Mouse (Mus musculus): ENCODE results near the gene Lbp. TPM values are rescaled to one million over a fixed set of nuclear protein-coding genes. Genes with fewer than 3 reads are reported as not detected.
A peak's percentile ranks its signal among the peaks of the same experiment; 100 is the strongest.

The Lbp gene
- polyA plus RNA-seq, 1 experiment from 2014 or later = 4.4 TPM

GRCm38 (mm10) chr2:158361678-158362320 is 55.5 kb downstream of the Lbp start:
- H3K36me3 ChIP-seq (ENCODE audit: control insufficient read depth, insufficient read depth, low read length) = peaks cover 35% of the 10 kb centered on the region
- H3K9ac ChIP-seq (ENCODE audit: low read length) = peak overlapping the region; percentile 16; the same call in 1 of the 2 replicates
- peak overlapping the region; percentile 38 for H3K4me2 ChIP-seq (ENCODE audit: low read length)
- H3K27ac ChIP-seq (ENCODE audit: low read depth) = peak overlapping the region; percentile 77; the same call in 1 of the 2 replicates
- H3K27me3 ChIP-seq (replicated peaks; ENCODE audit: control insufficient read depth, insufficient read depth, low read length) = no peaks in the 10 kb centered on the region
- ATAC-seq (replicated peaks; ENCODE audit: low FRiP score, low TSS enrichment, low read depth) (peak; percentile 26; the same call in 1 of the 2 replicates), DNase-seq (ENCODE audit: low spot score) (no peak)
- H3K9me3 ChIP-seq (ENCODE audit: control insufficient read depth, low read length) = no peaks in the 10 kb centered on the region
- H3K4me1 ChIP-seq (replicated peaks; ENCODE audit: control insufficient read depth, insufficient read depth, low read length) = peaks cover 15% of the 10 kb centered on the region
- WGBS = 39% methylated on average over 8 of the region's 8 CpGs
- H3K4me3 ChIP-seq (ENCODE audit: low read depth, low read length) = peak overlapping the region; percentile 69

DNA sequence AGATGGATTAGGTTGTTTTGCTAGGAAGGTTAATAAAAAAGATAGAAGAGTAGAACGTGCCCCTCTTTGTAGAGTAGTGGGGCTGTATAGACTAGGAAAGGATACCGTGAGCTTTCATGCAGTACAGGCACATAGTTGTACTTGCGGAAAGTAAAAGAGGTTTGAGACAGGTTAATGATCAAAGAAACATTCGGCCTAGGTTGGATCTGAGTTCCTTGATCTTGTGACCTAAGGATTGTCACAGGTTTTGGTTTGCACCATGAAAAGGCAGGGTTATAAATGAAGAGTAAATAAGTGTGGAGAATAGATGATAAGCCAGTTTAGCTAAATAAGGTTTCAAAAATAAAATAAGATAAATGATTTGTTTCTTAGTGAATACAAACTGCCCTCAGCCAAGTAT is 57.9 kb downstream of the Lbp start:
- Histone ChIP-seq H3K4me2 (ENCODE audit: low read length) (no peak overlapping the region), H3K27ac (ENCODE audit: low read depth) (no peak overlapping the region), H3K36me3 (ENCODE audit: control insufficient read depth, insufficient read depth, low read length) (peaks cover 11% of the 10 kb centered on the region), H3K9me3 (ENCODE audit: control insufficient read depth, low read length) (no peaks in the 10 kb centered on the region), H3K27me3 (replicated peaks; ENCODE audit: control insufficient read depth, insufficient read depth, low read length) (no peaks in the 10 kb centered on the region), H3K4me3 (ENCODE audit: low read depth, low read length) (no peak overlapping the region), H3K9ac (ENCODE audit: low read length) (no peak overlapping the region), H3K4me1 (replicated peaks; ENCODE audit: control insufficient read depth, insufficient read depth, low read length) (peaks cover 11% of the 10 kb centered on the region)
- 72% methylated on average over 4 of the region's 4 CpGs for WGBS
- no peak for ATAC-seq (replicated peaks; ENCODE audit: low FRiP score, low TSS enrichment, low read depth)
- DNase-seq (ENCODE audit: low spot score) = no peak

DNA sequence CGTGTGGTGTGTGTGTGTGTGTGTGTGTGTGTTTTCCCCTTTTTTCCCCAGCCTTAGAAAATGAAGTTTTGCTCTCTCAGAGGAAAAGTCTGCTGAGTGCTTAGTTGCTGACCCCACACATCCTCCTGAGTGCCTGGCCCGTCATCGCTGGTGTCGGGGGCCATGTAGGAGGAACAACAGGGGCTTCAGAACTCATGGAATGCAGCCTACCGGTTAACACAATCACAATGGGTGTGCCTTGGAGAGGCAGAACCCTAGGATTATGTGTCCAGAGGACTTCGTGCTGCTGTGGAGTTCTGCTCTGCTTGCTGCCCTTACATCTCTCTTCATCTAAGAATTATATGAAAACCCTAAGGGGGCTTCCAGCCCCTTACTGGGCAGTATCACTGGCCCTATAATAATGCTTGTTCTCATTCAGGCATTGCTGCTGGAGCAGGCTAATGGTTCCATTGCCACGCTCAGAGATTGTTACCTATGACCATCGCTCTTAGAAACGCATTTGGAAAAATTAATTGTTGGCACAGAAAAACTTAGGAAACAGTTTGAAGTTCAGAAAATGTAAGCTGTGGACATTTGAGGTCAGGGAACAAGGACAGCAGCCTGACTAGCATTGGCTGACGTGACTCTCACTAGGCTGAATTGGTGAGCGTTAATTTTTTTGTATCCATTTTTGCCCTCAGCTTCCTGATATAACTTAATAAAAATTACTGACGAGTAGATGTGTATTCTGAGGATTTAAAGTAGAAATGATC is 59.0 kb downstream of the Lbp start:
- WGBS = 78% methylated on average over 12 of the region's 12 CpGs
- H3K27ac ChIP-seq (ENCODE audit: low read depth) = no peak overlapping the region
- no peak overlapping the region for H3K9ac ChIP-seq (ENCODE audit: low read length)
- H3K27me3 ChIP-seq (replicated peaks; ENCODE audit: control insufficient read depth, insufficient read depth, low read length) = no peaks in the 10 kb centered on the region
- DNase-seq (ENCODE audit: low spot score) = no peak
- no peak for ATAC-seq (replicated peaks; ENCODE audit: low FRiP score, low TSS enrichment, low read depth)
- H3K4me3 ChIP-seq (ENCODE audit: low read depth, low read length) = no peak overlapping the region
- H3K9me3 ChIP-seq (ENCODE audit: control insufficient read depth, low read length) = no peaks in the 10 kb centered on the region
- H3K4me2 ChIP-seq (ENCODE audit: low read length) = no peak overlapping the region
- H3K36me3 ChIP-seq (ENCODE audit: control insufficient read depth, insufficient read depth, low read length) = no peaks in the 10 kb centered on the region
- peaks cover 2% of the 10 kb centered on the region; the same call in 1 of the 2 replicates for H3K4me1 ChIP-seq (replicated peaks; ENCODE audit: control insufficient read depth, insufficient read depth, low read length)

DNA sequence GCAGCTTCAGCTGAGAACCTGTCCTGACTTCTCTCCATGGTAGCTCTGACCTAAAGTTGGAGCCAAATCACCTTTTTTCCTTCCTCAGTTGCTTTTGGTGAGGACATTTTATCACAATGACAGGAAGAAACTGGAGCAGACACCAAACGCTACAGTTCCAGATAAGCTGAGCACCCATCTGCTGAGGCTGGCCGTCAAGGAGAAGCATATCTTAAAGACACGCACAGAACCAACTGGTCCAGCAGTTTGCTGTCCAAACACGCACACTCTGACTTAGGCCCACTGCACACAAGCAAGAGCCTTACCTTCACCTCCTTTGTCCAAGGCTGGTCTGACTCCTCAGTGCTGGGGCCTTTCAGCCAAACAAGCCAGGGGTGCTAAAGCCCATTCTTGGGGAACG is 61.4 kb downstream of the Lbp start:
- Histone ChIP-seq H3K4me1 (replicated peaks; ENCODE audit: control insufficient read depth, insufficient read depth, low read length) (no peaks in the 10 kb centered on the region), H3K4me3 (ENCODE audit: low read depth, low read length) (no peak overlapping the region), H3K36me3 (ENCODE audit: control insufficient read depth, insufficient read depth, low read length) (no peaks in the 10 kb centered on the region), H3K4me2 (ENCODE audit: low read length) (no peak overlapping the region), H3K9ac (ENCODE audit: low read length) (no peak overlapping the region), H3K27ac (ENCODE audit: low read depth) (no peak overlapping the region), H3K9me3 (ENCODE audit: control insufficient read depth, low read length) (no peaks in the 10 kb centered on the region), H3K27me3 (replicated peaks; ENCODE audit: control insufficient read depth, insufficient read depth, low read length) (no peaks in the 10 kb centered on the region)
- DNase-seq (ENCODE audit: low spot score) = no peak
- WGBS = 92% methylated on average over 5 of the region's 5 CpGs
- no peak for ATAC-seq (replicated peaks; ENCODE audit: low FRiP score, low TSS enrichment, low read depth)

DNA sequence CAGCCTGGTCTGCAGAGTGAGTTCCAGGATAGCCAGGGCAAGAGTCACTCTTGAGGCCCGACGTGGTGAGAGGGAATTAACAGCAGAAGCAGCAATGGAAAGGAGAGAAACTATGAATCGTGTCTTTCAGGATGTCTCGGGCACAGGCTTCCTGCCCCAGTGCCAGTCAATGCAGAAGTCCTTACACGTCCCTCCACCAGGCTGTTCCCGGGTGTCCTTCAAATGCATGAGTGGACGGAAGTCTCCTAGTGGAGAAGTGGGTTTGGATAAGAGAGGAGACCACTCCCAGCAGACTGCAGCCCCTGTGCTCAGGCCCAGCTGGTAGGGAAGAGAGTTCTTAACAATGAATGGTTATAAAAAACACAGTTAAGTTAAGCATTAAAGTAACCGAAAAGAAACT is 62.0 kb downstream of the Lbp start:
- 90% methylated on average over 8 of the region's 8 CpGs for WGBS
- Histone ChIP-seq H3K27me3 (replicated peaks; ENCODE audit: control insufficient read depth, insufficient read depth, low read length) (no peaks in the 10 kb centered on the region), H3K27ac (ENCODE audit: low read depth) (no peak overlapping the region), H3K4me3 (ENCODE audit: low read depth, low read length) (no peak overlapping the region), H3K9me3 (ENCODE audit: control insufficient read depth, low read length) (no peaks in the 10 kb centered on the region), H3K9ac (ENCODE audit: low read length) (no peak overlapping the region), H3K4me2 (ENCODE audit: low read length) (no peak overlapping the region), H3K36me3 (ENCODE audit: control insufficient read depth, insufficient read depth, low read length) (no peaks in the 10 kb centered on the region), H3K4me1 (replicated peaks; ENCODE audit: control insufficient read depth, insufficient read depth, low read length) (no peaks in the 10 kb centered on the region)
- DNase-seq (ENCODE audit: low spot score) (no peak), ATAC-seq (replicated peaks; ENCODE audit: low FRiP score, low TSS enrichment, low read depth) (no peak)

GRCm38 (mm10) chr2:158369474-158370172 is 63.3 kb downstream of the Lbp start:
- no peak overlapping the region for H3K9ac ChIP-seq (ENCODE audit: low read length)
- 77% methylated on average over 3 of the region's 3 CpGs for WGBS
- H3K4me3 ChIP-seq (ENCODE audit: low read depth, low read length) = no peak overlapping the region
- 0 out of 2 replicates have a peak, but pooled peaks cover under 1% of the 10 kb centered on the region for H3K27me3 ChIP-seq (replicated peaks; ENCODE audit: control insufficient read depth, insufficient read depth, low read length)
- ATAC-seq (replicated peaks; ENCODE audit: low FRiP score, low TSS enrichment, low read depth) (no peak), DNase-seq (ENCODE audit: low spot score) (no peak)
- H3K4me1 ChIP-seq (replicated peaks; ENCODE audit: control insufficient read depth, insufficient read depth, low read length) = no peaks in the 10 kb centered on the region
- H3K4me2 ChIP-seq (ENCODE audit: low read length) = no peak overlapping the region
- no peaks in the 10 kb centered on the region for H3K36me3 ChIP-seq (ENCODE audit: control insufficient read depth, insufficient read depth, low read length)
- H3K9me3 ChIP-seq (ENCODE audit: control insufficient read depth, low read length) = no peaks in the 10 kb centered on the region
- H3K27ac ChIP-seq (ENCODE audit: low read depth) = no peak overlapping the region

GRCm38 (mm10) chr2:158370173-158370550 is 63.9 kb downstream of the Lbp start:
- Histone ChIP-seq H3K4me3 (ENCODE audit: low read depth, low read length) (no peak overlapping the region), H3K27ac (ENCODE audit: low read depth) (no peak overlapping the region), H3K9me3 (ENCODE audit: control insufficient read depth, low read length) (no peaks in the 10 kb centered on the region), H3K4me2 (ENCODE audit: low read length) (no peak overlapping the region), H3K36me3 (ENCODE audit: control insufficient read depth, insufficient read depth, low read length) (no peaks in the 10 kb centered on the region), H3K27me3 (replicated peaks; ENCODE audit: control insufficient read depth, insufficient read depth, low read length) (peaks cover 6% of the 10 kb centered on the region), H3K4me1 (replicated peaks; ENCODE audit: control insufficient read depth, insufficient read depth, low read length) (peaks cover under 1% of the 10 kb centered on the region; the same call in 1 of the 2 replicates), H3K9ac (ENCODE audit: low read length) (no peak overlapping the region)
- WGBS = 14% methylated on average over 5 of the region's 5 CpGs
- ATAC-seq (replicated peaks; ENCODE audit: low FRiP score, low TSS enrichment, low read depth) (no peak), DNase-seq (ENCODE audit: low spot score) (no peak)

GRCm38 (mm10) chr2:158373061-158373460 is 66.8 kb downstream of the Lbp start:
- Histone ChIP-seq H3K4me2 (ENCODE audit: low read length) (no peak overlapping the region), H3K4me3 (ENCODE audit: low read depth, low read length) (no peak overlapping the region), H3K27ac (ENCODE audit: low read depth) (no peak overlapping the region), H3K27me3 (replicated peaks; ENCODE audit: control insufficient read depth, insufficient read depth, low read length) (peaks cover 20% of the 10 kb centered on the region), H3K36me3 (ENCODE audit: control insufficient read depth, insufficient read depth, low read length) (no peaks in the 10 kb centered on the region), H3K9me3 (ENCODE audit: control insufficient read depth, low read length) (no peaks in the 10 kb centered on the region), H3K4me1 (replicated peaks; ENCODE audit: control insufficient read depth, insufficient read depth, low read length) (peaks cover 4% of the 10 kb centered on the region; the same call in 1 of the 2 replicates), H3K9ac (ENCODE audit: low read length) (no peak overlapping the region)
- DNase-seq (ENCODE audit: low spot score) = no peak
- WGBS = 48% methylated on average over 5 of the region's 5 CpGs
- no peak for ATAC-seq (replicated peaks; ENCODE audit: low FRiP score, low TSS enrichment, low read depth)

Measured in intestine, embryonic 14.5 days (tissue).